Mouse (Mus musculus): ENCODE results near the gene Klrg2.
"Not testable (repeated sequence)": the region's sequence is repeated elsewhere in the genome, so short reads cannot be mapped to it uniquely, and the experiment has no call there.

The Klrg2 gene

GRCm38 (mm10) chr6:38636852-38637618 is at the start of gene Klrg2:
Gene Klrg2, minus strand, starts transcription at chr6:38637242.
- peak; percentile 32 to 38 for DNase-seq (ENCODE audit: low spot score in 2 of 2)

GRCm38 (mm10) chr6:38682532-38682931 is 45.5 kb upstream of the Klrg2 start:
- DNase-seq (ENCODE audit: low spot score in 2 of 2), result no peak

GRCm38 (mm10) chr6:38677629-38678028 is 40.6 kb upstream of the Klrg2 start:
- no peak for DNase-seq (ENCODE audit: low spot score in 2 of 2)

- no peak for DNase-seq (ENCODE audit: low spot score in 2 of 2)
These were observed 39.7 kb upstream of the Klrg2 start for GRCm38 (mm10) chr6:38676723-38677122.

GRCm38 (mm10) chr6:38676217-38676616 is 39.2 kb upstream of the Klrg2 start:
- no peak for DNase-seq (ENCODE audit: low spot score in 2 of 2)

- DNase-seq (ENCODE audit: low spot score in 2 of 2), result no peak
These were observed 35.0 kb upstream of the Klrg2 start for GRCm38 (mm10) chr6:38672011-38672410.

GRCm38 (mm10) chr6:38671270-38671669 is 34.2 kb upstream of the Klrg2 start:
- no peak for DNase-seq (ENCODE audit: low spot score in 2 of 2)

GRCm38 (mm10) chr6:38670488-38670887 is 33.4 kb upstream of the Klrg2 start:
- not testable (repeated sequence) for DNase-seq (ENCODE audit: low spot score in 2 of 2)

GRCm38 (mm10) chr6:38669580-38669979 is 32.5 kb upstream of the Klrg2 start:
- peak in 1 of 2 experiments; percentile 44 for DNase-seq (ENCODE audit: low spot score in 2 of 2)

GRCm38 (mm10) chr6:38662714-38663615 is 25.9 kb upstream of the Klrg2 start, which contains the start of gene Clec2l:
Gene Clec2l, plus strand, starts transcription at chr6:38663069.
- DNase-seq (ENCODE audit: low spot score in 2 of 2), result no peak

GRCm38 (mm10) chr6:38661626-38662025 is 24.6 kb upstream of the Klrg2 start:
- DNase-seq (ENCODE audit: low spot score in 2 of 2), result no peak

- peak; percentile 55 to 79 for DNase-seq (ENCODE audit: low spot score in 2 of 2)
These were observed 13.4 kb upstream of the Klrg2 start for GRCm38 (mm10) chr6:38650263-38650937.

- DNase-seq (ENCODE audit: low spot score in 2 of 2), result peak; percentile 20 to 67
These were observed 12.5 kb upstream of the Klrg2 start for GRCm38 (mm10) chr6:38649545-38649944.

GRCm38 (mm10) chr6:38643039-38643438 is 6.0 kb upstream of the Klrg2 start:
- no peak for DNase-seq (ENCODE audit: low spot score in 2 of 2)

- DNase-seq (ENCODE audit: low spot score in 2 of 2), result no peak
These were observed 5.6 kb upstream of the Klrg2 start for GRCm38 (mm10) chr6:38642593-38642992.

- no peak for DNase-seq (ENCODE audit: low spot score in 2 of 2)
These were observed 4.6 kb upstream of the Klrg2 start for GRCm38 (mm10) chr6:38641645-38642044.

- DNase-seq (ENCODE audit: low spot score in 2 of 2), result no peak
These were observed 4.2 kb upstream of the Klrg2 start for GRCm38 (mm10) chr6:38641228-38641627.

GRCm38 (mm10) chr6:38640401-38640800 is 3.4 kb upstream of the Klrg2 start:
- DNase-seq (ENCODE audit: low spot score in 2 of 2), result no peak

- peak; percentile 12 to 43 for DNase-seq (ENCODE audit: low spot score in 2 of 2)
These were observed 846 bp downstream of the Klrg2 start for GRCm38 (mm10) chr6:38635941-38636851.

GRCm38 (mm10) chr6:38634461-38634860 is 2.6 kb downstream of the Klrg2 start:
- no peak for DNase-seq (ENCODE audit: low spot score in 2 of 2)

- DNase-seq (ENCODE audit: low spot score in 2 of 2), result no peak
These were observed 4.2 kb downstream of the Klrg2 start for GRCm38 (mm10) chr6:38632826-38633225.
